ENCODE assay signal across 17 mouse cellular contexts in the genomic region with DNA sequence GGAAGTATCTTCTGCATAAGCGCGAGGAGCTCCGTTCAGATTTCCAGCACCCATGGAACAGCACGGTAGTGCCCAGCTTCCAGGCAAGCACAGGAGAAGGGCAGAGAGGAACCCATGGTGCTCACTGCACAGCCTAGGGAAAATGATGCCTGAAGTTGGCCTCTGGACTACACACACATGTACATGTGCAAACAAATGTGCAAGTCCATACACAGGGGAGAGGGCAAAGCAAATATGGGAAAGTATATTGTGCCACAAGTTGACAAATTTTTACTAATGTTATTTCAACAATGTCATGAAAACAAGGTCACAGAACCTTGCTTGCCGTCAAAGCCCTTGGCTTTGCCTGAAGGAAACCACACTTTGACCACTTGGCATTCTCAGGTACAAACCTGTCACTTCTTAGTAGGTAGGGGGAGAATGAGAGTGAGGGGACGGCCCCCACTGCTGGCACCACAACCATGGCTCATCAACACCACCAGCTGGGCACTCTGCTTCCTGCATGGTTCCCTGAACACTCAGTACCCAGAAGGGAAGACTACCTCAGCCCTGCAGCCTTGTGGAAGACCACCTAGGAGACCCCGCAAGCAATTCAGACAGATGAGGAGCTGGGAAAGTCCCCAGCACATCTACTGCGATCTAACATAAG.
DNase-seq lines count a peak whose midpoint lies in the region; ATAC-seq and TF ChIP-seq lines count a peak whose summit lies in the region.
"Had no signal": no experiment of that assay in that cellular context is flagged by ENCODE, and none has a peak within 500 bp of the region (broad histone marks: within the 10 kb centered on the region; RNA-seq: fewer than 3 reads in every experiment).

No protein-coding gene starts in this region.

- H3K9ac ChIP-seq in liver, adult 2 months (ENCODE audit: low read depth, low read length): no peak overlapping the region
- no peak overlapping the region for H3K9ac ChIP-seq in liver, embryonic 11.5 days (ENCODE audit: low read depth, low read length)
- H3K9ac ChIP-seq: hindbrain, embryonic 15.5 days; liver, embryonic 12.5 days; neural tube, embryonic 15.5 days had no signal

- H3K27ac ChIP-seq in liver, adult 2 months (replicated peaks; ENCODE audit: insufficient read depth, low read depth, low read length): peak overlapping the region; percentile 60
- no peak overlapping the region for H3K27ac ChIP-seq in liver, embryonic 11.5 days (ENCODE audit: low read depth, low read length)
- H3K27ac ChIP-seq: hindbrain, embryonic 15.5 days; liver, embryonic 12.5 days; neural tube, embryonic 15.5 days; stomach, postnatal 0 days had no signal

- no peak for TF ChIP-seq POLR2A in liver, adult 2 months (IDR thresholded peaks at IDR 0.05; ENCODE audit: extremely low read depth, insufficient read depth, low read length)

- no peak overlapping the region for H3K4me3 ChIP-seq in liver, adult 2 months (ENCODE audit: insufficient read depth, low read depth, low read length)
- no peak overlapping the region for H3K4me3 ChIP-seq in liver, embryonic 11.5 days (ENCODE audit: low read depth, low read length)
- peak overlapping the region; percentile 56 for H3K4me3 ChIP-seq in megakaryocyte, embryonic 14.5 days (replicated peaks)
- H3K4me3 ChIP-seq: hindbrain, embryonic 15.5 days; liver, embryonic 12.5 days; neural tube, embryonic 15.5 days had no signal

- H3K79me2 ChIP-seq in liver, adult 2 months (ENCODE audit: control insufficient read depth, insufficient read depth, low read length): peaks cover 59% of the 10 kb centered on the region

- WGBS in liver, adult 2 months: 73% methylated on average over 8 of the region's 8 CpGs
- 89% methylated on average over 8 of the region's 8 CpGs for WGBS in liver, embryonic 11.5 days

- no peak for ATAC-seq in liver, embryonic 11.5 days (replicated peaks; ENCODE audit: low FRiP score)
- ATAC-seq: forebrain, embryonic 14.5 days; liver, embryonic 12.5 days; Patski had no signal

- no peak overlapping the region for H3K4me2 ChIP-seq in liver, embryonic 11.5 days
- H3K4me2 ChIP-seq: hindbrain, embryonic 15.5 days; liver, embryonic 12.5 days; neural tube, embryonic 15.5 days had no signal

- H3K9me3 ChIP-seq in liver, embryonic 11.5 days (ENCODE audit: control insufficient read depth, low read length): no peaks in the 10 kb centered on the region
- H3K9me3 ChIP-seq in megakaryocyte, embryonic 14.5 days: no peaks in the 10 kb centered on the region
- H3K9me3 ChIP-seq: hindbrain, embryonic 15.5 days; liver, embryonic 12.5 days; neural tube, embryonic 15.5 days had no signal

- H3K36me3 ChIP-seq in liver, adult 2 months (ENCODE audit: control insufficient read depth, insufficient read depth, low read length): no peaks in the 10 kb centered on the region
- no peaks in the 10 kb centered on the region for H3K36me3 ChIP-seq in liver, embryonic 11.5 days (ENCODE audit: control insufficient read depth, insufficient read depth, low read length)
- H3K36me3 ChIP-seq in megakaryocyte, embryonic 14.5 days (replicated peaks; ENCODE audit: low read length): peaks cover 23% of the 10 kb centered on the region
- H3K36me3 ChIP-seq: hindbrain, embryonic 15.5 days; liver, embryonic 12.5 days; neural tube, embryonic 15.5 days had no signal

- peak; percentile 54 for DNase-seq in liver, adult 2 months (ENCODE audit: extremely low read depth, low read depth, low spot score)
- DNase-seq in liver, embryonic 11.5 days (ENCODE audit: low spot score): no peak
- DNase-seq in T-cell, adult 2 months (ENCODE audit: low spot score): peak; percentile 61
- peak; percentile 51 to 58 for DNase-seq in thymus, postnatal 36 days
- DNase-seq in right cerebral cortex, postnatal 36 days (ENCODE audit: low spot score in 2 of 2): no peak
- DNase-seq in layer of hippocampus, postnatal 25 days (ENCODE audit: extremely low spot score in 1 of 2, low spot score in 1 of 2): no peak
- DNase-seq: embryo, embryonic 11 days; heart, postnatal 10 days; kidney, adult 2 months; retina, postnatal 1 day had no signal

- peaks cover 36% of the 10 kb centered on the region for H3K4me1 ChIP-seq in liver, adult 2 months (ENCODE audit: control insufficient read depth, insufficient read depth, low read length)
- peaks cover 30% of the 10 kb centered on the region for H3K4me1 ChIP-seq in liver, embryonic 11.5 days (replicated peaks; ENCODE audit: control insufficient read depth, insufficient read depth, low read length)
- peaks cover 96% of the 10 kb centered on the region for H3K4me1 ChIP-seq in megakaryocyte, embryonic 14.5 days
- H3K4me1 ChIP-seq: hindbrain, embryonic 15.5 days had no signal

- TF ChIP-seq CTCF in liver, adult 2 months (IDR thresholded peaks at IDR 0.05; ENCODE audit: low read depth, low read length): 0 out of 2 replicates have a peak, but pooled peaks have one; percentile 19

- H3K27me3 ChIP-seq in liver, adult 2 months (ENCODE audit: control insufficient read depth, insufficient read depth, low read length): no peaks in the 10 kb centered on the region
- no peaks in the 10 kb centered on the region for H3K27me3 ChIP-seq in liver, embryonic 11.5 days (replicated peaks; ENCODE audit: control insufficient read depth, insufficient read depth, low read length)
- H3K27me3 ChIP-seq in megakaryocyte, embryonic 14.5 days (replicated peaks): no peaks in the 10 kb centered on the region
- H3K27me3 ChIP-seq: hindbrain, embryonic 15.5 days; liver, embryonic 12.5 days; neural tube, embryonic 15.5 days; Patski had no signal

Comparison
In these comparisons a context has a peak if more than half of its experiments do, and no peak if none do; other contexts are left out.
1. DNase-seq: peak in liver, adult 2 months (single experiment), T-cell, adult 2 months (single experiment) and thymus, postnatal 36 days (2 of 2); none in liver, embryonic 11.5 days (single experiment), right cerebral cortex, postnatal 36 days (0 of 2) and layer of hippocampus, postnatal 25 days (0 of 2).